Mouse (Mus musculus): ENCODE measurements at regions not wholly inside any gene's neighbourhood (a gene's known extent, or its start where the extent isn't known, plus 50 kb on each side); places are given as distances from the start of the nearest gene placed in this dataset.
"Not testable (repeated sequence)": the region's sequence is repeated elsewhere in the genome, so short reads cannot be mapped to it uniquely, and the experiment has no call there.

DNA sequence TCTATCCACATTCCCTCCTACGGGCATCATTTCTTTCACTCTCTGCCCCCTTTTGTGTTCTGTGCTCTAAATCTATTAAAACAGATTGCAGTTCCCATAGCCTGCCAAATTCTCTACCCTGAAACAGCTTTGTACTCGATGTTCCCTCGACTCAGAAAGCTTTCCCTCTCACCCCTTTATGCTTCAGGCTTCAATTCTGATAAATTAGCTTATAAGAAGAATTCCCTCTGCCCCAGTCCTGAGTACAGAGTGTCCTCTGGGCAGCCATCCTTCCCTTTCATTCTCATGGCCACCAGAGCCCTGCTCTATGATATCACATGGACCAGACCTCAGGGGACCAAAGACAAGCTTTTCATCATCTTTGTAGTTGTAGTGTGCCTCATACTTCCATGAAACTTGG is 163.6 kb downstream of the Cartpt start:
- CTCF ChIA-PET, result no interaction called here

DNA sequence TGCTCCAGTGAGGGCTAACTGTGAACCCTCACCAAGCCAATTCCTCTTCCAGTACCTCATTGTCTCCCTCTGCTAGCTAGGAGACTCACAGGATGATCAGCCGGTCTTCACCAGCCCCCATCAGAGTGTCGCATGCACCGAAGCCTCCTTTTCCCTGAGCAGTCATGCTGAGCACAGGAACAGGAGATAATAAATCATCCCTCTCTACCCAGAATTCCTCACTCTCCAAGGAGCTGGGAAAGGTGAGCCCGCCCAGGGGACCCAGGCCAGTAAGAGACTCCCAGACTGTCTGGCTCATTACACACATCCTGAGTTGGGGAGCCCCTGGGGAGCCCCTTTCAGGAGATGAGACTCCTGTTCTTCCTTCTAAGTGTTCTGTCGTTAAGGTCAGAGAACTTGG is 171.7 kb downstream of the Cartpt start:
- CTCF ChIA-PET, result no interaction called here

DNA sequence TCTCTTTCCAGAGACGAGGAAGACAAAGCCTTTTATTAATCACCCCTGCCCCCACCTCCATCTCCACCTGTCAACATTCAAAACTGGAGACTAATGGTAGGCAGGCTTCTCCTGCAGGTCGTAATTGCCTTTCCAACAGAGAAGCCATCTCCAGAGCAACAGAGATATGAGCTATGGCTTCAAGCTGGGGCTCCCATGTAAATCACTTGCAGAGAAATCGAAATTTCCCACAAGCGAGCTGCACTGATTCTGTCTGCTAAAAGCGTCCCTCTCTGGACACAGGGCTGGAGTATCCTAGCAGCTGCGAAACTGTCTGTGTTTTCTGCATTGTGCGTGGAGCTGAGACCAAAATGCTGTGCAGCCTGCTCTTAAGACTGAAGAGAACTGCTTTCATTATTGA is 176.6 kb downstream of the Cartpt start:
- CTCF ChIA-PET, result no interaction called here

DNA sequence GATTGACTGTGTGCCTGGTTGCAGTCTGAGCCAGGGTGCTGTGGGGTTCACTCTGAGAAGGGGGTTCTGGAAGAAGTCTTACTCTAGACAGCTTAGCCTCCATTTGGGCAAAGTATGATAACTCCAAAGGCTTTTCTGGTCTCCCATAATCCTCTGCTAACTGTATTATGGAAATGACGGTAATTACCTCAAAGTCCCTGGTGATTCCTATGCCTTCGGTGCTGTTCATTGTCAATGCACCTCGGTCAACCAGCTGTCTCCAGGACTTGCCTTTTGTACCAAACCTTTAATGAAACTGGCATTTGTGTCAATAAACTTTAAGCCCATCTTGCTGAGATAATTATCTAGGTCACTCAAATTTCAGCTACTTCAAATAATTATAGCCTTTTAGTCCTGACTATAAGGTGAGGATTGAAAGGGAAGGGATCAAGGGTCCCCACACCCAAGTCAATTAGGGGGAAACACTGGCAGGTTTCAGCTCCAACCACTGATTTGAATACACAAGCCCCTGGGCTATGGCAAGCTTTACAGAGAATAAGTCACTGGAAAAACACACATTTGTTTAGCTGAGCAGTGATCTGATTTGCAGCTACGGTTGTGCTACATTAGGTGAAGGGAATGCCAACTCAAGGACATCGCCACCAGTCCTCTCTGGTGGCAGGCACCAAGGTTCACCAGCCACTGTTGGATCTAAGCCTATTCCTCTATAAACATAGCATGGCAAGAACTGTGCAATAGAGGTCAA is 177.5 kb downstream of the Cartpt start:
- CTCF ChIA-PET, result no interaction called here

DNA sequence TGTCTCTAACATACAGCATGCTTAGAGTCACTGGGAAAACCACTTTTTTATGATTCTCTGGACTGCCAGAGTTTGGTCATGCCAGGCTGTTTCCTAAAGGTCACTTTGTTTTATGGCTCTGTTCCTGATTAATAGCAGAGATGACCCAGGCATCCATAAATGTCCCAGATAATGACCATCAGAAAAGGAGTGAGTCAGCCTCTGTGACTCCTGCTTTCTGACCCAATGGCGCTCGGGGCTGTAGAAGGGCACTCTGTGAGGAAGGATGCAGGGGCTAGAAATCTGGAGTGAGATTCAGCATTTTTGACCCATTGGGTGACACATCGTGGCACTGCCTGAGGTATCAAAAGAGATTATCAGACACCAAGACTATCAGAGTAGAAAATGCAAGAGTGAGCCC is 180.3 kb downstream of the Cartpt start:
- CTCF ChIA-PET, result no interaction called here

DNA sequence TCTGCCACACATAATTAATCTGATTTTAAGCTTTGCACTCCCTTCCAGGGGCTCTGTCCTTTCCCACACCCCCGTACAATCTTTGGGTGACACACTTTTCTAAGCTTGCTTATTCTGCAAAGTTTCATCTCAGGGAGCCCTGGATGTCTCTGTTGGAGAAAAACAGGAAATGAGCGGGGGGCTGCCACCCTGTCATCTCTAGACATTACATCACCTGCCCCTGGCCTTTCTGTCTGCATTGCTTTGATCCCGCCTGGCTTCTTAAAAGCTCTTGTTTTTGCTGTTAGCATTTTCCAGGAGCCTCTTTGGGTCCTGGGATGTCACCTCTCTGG is 180.2 kb upstream of the Map1b start:
- CTCF ChIA-PET, result no interaction called here

DNA sequence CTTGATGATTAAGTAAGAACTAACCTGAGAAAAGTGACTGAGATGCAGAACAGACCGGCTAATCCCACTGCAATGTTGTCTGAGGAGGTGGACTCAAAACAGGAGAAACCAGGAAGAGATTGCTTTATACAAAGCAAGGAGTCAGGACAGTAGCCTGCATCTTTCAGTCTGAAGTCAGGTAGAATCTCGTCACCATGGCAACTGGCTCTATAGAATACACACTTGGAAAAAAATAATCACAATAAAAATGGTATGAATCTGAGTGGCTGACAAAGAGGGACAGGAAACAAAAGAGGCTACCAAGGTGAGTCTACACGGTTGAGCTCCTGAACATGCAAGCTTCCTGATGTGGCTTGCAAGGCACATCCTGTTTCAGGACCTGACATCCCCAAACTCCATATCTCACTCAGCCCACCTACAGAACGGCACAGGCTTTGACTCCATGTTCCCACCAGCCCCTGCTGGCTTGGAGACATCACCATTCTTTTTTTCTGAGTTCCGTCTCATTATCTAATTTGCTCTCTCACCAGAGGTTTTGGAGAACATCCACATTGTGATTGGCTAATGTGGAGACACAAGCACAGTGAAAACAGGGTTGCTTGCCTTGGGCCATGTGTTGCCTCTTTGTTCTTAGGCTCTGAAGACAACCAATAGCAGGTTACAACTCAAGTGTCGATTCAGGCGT is 179.7 kb upstream of the Map1b start:
- CTCF ChIA-PET, result no interaction called here

DNA sequence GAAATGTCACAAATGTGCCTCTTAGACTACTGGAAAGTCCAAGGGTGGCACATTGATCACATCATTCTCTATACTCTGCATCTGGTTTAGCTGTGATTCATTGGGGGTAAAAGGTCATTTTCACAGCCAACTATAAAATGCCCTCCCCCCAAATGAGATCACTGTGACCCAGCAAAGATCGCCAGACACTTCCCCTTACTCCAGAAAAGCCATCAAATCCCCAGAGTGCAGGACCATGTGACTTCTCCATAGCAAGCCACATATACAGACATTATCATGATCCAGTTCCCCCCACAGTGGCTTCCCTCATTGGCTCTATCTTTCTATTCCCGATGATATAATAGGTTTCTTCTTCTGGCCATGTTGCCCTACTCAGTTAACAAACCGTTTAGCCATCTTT is 163.6 kb upstream of the Map1b start:
- CTCF ChIA-PET, result no interaction called here

DNA sequence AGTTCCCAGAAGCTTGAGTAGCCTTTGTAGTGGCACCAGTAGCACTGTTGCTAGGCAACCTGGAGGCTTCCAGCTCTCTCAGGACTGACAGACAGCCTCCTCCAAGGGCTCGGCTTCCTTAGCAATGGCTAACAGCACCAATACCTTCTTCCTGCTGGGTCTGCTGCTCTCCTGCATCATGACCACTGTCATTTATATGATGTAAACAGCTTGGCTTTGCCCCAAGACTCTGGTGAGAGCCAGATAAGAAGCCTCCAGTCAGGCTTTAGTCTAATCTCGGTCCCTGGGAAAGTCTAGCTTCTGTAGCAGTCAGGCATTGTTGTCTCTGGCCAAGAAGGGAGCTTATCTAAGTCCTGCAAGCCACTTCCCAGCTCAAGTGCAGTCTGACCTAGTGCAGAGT is 163.1 kb upstream of the Map1b start:
- CTCF ChIA-PET, result no interaction called here

DNA sequence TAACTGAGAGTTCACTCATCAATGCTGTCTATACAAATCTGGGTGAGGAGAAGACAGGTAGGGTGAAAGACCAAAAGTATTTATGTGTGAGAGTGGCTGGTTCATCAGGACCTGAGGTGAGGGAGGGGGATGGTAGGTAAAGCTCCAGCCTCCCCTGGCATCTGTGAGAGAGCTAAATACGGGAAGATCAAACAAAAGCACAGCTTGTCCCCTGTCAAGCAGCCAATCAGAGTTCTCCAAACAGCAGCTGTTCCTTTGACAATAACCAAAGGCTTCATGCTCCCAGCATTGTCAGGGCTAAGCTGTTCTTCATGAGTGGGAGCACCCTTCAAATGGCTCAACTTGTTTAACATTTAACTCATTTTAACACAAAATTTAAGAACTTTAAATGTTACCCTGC is 160.1 kb upstream of the Map1b start:
- CTCF ChIA-PET, result no interaction called here

DNA sequence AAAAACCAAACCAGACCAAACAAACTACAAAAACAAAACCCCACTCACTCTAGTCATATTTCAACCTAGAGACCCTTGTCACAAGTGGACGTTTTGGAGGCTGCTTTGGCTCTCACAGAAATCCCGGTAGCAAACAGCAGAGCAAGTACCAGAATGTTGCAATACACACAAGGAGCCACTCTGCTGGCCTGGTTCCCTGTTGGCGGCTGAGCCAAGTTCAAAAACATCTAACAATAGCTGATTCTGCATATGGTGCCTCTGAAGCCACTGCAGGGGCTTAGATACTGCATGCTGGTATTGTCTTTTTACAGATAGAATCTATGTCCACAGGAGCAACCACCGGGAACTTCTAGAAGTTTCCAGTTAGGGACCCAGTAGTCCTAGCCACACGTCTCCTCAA is 159.6 kb upstream of the Map1b start:
- CTCF ChIA-PET, result no interaction called here

DNA sequence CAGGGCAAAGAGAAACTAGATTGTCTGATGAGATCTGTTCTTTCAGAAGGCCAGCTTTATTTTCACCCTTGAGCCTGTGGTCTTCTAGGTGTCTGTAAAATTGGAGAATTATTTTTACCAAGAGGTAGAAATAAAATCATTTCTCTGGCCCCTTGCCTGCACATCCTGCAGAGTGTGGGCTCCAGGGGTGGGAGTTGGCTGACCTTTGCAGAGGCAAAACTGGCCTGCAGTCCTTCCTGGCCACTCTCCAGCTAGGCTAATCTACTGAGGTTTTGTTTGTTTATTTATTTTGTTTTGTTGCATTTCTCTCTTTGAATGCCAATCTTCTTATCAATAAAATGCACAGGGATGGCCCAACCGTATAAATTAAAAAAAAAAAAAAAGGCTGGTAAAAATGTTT is 156.4 kb upstream of the Map1b start:
- CTCF ChIA-PET, result no interaction called here

DNA sequence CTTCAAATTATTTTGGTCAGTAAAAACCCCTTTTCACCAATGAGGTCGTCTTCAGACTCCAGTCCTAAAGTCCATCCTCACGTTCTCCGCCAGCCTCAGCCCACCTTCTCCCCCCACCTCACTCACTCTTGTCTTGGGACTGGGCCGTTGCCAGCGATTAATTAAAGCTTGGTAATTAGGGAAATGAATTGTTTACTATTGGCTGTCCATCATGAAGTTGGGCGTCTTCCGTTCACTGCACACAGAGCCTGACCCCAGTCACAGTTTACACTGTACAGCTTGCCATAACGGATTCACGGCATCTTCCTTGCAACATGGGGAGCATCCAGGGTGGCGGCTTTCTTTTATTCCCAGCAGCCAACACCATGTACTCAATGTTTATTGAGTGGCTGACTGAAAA is 155.4 kb upstream of the Map1b start:
- CTCF ChIA-PET, result no interaction called here

DNA sequence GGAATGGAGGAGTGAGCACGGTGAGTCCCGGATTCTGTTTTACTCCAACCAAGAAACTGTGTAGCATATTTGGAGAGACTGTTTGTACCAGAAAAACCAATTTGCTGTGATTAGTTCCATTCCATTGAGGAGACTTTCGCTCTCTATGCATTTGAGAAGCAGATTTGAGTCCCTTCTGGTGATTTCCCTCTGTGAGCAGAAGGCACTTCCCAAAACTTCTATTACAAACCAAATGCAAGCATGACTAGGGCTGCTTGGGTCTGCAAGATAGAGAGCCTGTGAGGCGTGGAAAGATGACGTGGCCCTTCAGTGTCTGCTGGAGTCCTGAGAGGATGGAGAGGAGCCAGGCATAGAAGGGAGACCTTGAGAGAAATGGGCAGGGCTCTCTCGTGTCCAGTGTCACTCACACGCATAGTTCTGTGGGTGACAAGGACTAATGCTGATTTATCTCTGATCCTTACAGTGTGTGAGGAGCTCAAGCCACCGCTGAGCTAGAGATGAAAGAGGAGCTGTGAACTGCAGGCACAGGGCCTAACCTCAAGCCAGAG is 153.7 kb upstream of the Map1b start:
- CTCF ChIA-PET, result no interaction called here

DNA sequence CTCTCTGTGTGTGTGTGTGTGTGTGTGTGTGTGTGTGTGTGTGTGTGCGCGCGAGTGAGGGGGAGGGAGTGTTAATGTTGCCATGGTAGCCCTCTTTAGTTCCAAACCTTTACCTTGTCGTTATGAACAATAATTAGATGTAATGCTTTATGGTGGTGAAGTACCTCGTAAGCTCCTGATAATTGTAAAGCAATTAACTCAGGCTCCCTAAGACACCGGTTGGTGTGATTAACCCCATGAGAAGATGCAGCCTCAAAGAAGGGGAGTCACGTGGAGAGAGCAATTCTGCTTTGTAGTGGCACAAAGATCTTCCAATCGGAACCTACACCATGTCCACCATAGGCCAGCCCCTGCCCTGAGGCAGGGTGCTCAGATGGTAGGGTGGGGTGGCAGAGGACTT is 152.3 kb upstream of the Map1b start:
- CTCF ChIA-PET, result no interaction called here

DNA sequence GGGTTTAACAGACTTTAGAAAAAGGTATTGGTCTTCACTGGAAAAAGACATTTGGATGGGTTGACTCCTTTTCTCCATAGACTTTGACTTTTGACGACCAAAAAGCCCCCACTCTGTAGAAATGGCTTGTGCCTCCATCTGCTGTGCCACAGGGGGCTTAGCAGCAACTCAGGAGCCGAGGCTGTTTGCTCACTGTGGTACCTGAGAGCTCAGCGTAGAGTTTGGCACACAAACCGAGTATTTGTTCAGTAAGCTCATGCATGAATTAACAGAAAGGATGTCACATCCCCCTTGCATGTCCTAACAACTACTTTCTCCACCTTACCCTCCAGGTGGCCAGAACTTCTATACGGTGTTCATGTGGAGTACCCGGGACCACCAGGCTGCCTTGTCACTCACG is 149.7 kb upstream of the Map1b start:
- CTCF ChIA-PET, result no interaction called here

DNA sequence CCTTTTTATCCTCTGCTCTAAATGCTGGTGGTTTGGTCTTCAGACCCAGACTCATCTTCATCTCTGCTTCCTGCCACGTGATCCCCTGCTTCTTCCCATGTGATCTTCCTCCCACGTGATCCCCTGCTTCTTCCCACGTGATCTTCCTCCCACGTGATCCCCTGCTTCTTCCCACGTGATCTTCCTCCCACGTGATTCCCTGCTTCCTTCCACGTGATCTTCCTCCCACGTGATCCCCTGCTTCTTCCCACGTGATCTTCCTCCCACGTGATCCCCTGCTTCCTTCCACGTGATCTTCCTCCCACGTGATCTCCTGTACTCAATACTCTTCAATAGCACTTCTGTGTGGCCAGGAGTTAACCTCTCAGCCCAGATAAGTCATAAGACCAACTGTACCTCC is 147.1 kb upstream of the Map1b start:
- CTCF ChIA-PET, result not testable (repeated sequence)

DNA sequence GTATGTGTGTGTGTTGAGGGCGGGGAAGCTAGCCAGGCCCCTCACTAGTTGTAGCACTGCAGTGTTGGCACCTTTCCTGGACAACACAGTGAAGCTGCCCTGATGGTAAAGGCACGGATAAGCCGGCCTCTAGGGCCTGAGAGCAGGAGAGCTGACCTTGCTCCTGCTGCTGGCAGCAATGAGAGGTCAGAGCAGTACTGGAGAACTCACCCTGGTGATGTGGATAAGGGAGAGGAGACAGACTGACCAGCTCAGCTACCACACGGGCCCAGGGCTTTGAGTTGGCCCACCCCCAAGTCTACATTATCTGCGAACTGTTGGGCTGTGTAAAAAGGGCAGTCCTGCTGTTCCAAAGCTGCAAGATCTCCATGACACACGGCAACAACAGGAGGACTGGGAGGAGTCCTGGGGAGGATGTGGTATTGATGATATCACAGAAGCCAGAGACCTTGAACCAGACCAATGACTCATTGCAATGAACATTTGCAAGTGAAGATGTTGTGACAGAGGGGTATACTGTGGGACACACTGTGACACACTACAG is 131.4 kb upstream of the Map1b start:
- CTCF ChIA-PET, result no interaction called here

DNA sequence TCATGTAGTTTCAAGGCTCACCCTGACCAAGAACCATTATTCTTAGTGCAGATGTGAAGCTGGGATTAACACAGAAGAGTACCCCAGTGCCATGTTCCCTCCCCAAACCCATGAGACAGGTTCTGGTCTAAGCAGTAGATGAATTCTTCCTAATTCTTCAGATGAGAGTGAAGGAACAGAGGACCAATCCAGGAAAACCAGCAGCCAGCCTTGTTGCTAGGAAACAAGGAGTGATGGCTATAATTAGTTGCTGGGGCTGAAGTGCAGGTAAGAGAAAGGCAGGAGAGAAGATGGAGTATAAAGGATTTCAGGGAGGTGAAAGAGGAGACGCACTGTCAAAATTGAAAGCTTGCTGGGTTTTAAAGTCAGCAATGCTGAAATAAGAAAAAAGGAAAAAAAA is 128.4 kb upstream of the Map1b start:
- CTCF ChIA-PET, result no interaction called here

DNA sequence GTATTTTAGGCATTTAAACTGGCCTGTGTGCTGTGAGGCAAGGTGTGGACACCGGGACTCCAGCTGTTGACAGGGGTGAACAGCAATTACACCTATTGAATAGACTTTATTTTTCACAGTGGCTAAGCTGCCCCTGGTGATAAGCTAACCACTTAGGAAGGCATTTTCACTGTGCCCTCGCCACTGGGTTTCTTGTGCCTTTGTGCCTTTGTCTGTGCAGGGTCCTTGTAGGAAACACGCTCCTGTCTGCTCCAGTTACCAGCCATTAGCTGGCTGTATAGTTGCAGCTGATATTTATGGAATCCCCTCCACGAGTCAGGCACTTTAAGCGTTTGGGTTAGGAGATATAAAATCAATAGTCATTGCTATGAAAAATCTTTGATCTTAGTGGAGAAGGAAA is 126.5 kb upstream of the Map1b start:
- CTCF ChIA-PET, result no interaction called here

DNA sequence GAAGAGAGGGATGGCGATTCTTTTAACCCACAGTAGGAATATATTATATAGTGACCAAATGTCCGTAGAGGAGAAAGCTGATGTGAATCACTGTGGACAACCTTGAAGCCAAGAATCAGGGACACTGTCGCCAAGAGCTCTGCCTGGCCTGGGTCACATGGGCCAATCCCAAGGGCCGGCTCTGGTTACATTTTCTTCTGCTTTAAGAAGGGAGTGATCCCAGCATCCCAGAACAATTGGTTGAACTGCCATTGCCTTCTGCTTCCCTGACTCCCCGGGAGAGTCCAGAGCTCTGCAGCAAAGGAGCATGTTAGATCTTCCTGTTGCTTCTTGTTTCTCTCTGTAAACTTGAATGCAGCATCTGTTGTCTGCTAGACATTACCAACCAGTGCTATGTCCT is 126.0 kb upstream of the Map1b start:
- CTCF ChIA-PET, result no interaction called here

DNA sequence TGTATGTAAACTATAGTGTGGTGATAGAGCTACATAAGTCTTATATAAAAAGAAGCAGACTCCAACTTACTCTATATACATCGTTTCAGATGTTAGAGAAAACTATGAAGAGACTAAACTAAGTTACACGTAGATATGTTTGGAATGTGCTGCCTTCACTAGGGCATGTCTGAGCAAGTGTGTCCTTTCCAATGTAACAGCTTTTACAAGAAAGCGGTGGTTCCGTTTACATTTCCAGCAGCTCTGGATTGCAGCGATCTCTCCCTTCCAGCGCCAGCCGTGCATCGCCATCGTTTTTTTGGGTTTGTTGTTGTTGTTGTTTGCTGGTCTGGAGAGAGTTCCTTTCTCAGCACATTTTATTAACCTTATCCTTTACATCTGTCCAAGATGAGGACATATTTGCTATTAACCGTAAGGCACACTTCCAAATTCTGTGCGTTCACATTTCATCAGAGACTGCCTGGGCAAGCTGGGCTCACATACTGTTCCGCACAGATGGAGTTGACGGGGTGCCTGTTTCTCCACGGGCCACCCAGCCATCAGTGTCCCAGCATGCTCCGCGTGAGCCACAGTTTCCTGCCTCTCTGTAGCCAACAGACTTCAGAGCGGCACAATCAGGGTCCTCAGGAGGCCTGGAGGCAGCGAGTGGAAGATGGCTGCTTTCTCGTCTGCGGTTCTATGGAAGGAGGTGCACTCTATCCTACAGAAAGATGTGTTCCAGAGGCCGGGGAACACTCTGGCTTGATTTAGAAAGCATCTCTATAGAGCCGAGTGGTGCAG is 125.2 kb upstream of the Map1b start:
- CTCF ChIA-PET, result no interaction called here

DNA sequence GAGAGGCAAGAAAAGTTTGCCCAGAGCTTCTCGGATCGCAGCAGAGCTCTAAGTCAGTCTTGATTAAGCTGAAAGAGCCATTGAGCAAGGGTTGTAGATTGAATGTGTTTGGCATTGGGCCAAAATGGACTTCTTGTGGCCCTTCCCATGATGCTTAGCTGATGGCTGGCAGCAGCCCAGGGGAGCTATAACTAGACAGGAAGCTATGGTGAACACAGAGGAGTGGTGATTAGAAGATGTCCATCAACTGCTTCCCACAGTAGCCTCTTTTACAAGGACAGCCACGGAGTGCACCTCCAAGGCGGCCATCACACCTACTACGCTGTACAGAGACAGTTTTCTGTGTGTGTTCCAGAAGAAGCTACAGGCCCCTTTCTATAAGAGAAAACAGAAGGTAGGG is 116.4 kb upstream of the Map1b start:
- CTCF ChIA-PET, result no interaction called here
